22 mouse cellular contexts compared by ENCODE assay signal in the genomic region with DNA sequence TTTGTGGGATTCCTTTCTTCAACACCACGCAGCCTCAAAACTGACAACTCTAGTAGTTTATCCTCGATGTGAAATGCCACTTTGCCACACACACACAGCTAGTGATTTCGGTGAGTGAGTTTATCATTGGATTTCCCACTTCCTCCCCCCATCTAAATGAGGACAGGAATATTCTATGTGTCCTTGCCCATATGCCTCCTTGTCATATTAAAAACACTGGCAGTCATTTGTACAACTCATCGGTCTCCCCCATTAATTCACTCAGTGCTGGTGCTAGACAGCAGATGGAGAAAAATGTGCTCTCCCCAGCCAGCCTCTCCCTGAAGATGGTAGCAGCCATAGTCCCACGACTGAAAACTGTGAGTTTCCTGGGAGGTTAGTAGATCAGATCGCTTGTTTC.
DNase-seq lines count a peak whose midpoint lies in the region; ATAC-seq and TF ChIP-seq lines count a peak whose summit lies in the region.
"Had no signal": no experiment of that assay in that cellular context is flagged by ENCODE, and none has a peak within 500 bp of the region (broad histone marks: within the 10 kb centered on the region; RNA-seq: fewer than 3 reads in every experiment).

No protein-coding gene starts in this region.

- no peaks in the 10 kb centered on the region for H3K27me3 ChIP-seq in forebrain, embryonic 13.5 days
- no peaks in the 10 kb centered on the region for H3K27me3 ChIP-seq in forebrain, embryonic 11.5 days (ENCODE audit: control insufficient read depth, insufficient read depth, low read length)
- no peaks in the 10 kb centered on the region for H3K27me3 ChIP-seq in forebrain, postnatal 0 days (ENCODE audit: insufficient read depth, low read length)
- H3K27me3 ChIP-seq: embryonic facial prominence, embryonic 12.5 days; heart, embryonic 12.5 days had no signal

- peak; percentile 87; the same call in 1 of the 2 replicates for ATAC-seq in forebrain, embryonic 13.5 days
- no peak for ATAC-seq in forebrain, embryonic 11.5 days (replicated peaks; ENCODE audit: low FRiP score)
- ATAC-seq in forebrain, postnatal 0 days = peak; percentile 97
- no peak for ATAC-seq in frontal cortex, adult (ENCODE audit: low TSS enrichment)
- ATAC-seq: CD4-positive, CD25-positive, alpha-beta regulatory T cell, adult 4 months; hindbrain, embryonic 16.5 days; inflammation-experienced regulatory T-cells, adult 6 months; intestine, postnatal 0 days had no signal

- TF ChIP-seq CTCF in forebrain, postnatal 0 days (IDR thresholded peaks at IDR 0.05; ENCODE audit: low read depth) = no peak

- H3K9me3 ChIP-seq in forebrain, embryonic 13.5 days (replicated peaks) = no peaks in the 10 kb centered on the region
- no peaks in the 10 kb centered on the region for H3K9me3 ChIP-seq in forebrain, embryonic 11.5 days (ENCODE audit: control insufficient read depth, low read length)
- no peaks in the 10 kb centered on the region for H3K9me3 ChIP-seq in forebrain, postnatal 0 days (ENCODE audit: low read length)
- H3K9me3 ChIP-seq: embryonic facial prominence, embryonic 12.5 days; heart, embryonic 12.5 days; hindbrain, embryonic 10.5 days had no signal

- H3K27ac ChIP-seq in forebrain, embryonic 13.5 days = peak overlapping the region; percentile 67
- H3K27ac ChIP-seq in forebrain, embryonic 11.5 days (ENCODE audit: low read depth, low read length) = no peak overlapping the region
- H3K27ac ChIP-seq in forebrain, postnatal 0 days (ENCODE audit: low read depth, low read length) = peak overlapping the region; percentile 66
- H3K27ac ChIP-seq: embryonic facial prominence, embryonic 12.5 days; heart, adult 2 months; hindbrain, embryonic 10.5 days had no signal

- 83% methylated on average over 6 of the region's 6 CpGs for WGBS in forebrain, embryonic 13.5 days
- 86% methylated on average over 6 of the region's 6 CpGs for WGBS in forebrain, embryonic 11.5 days
- 56% methylated on average over 6 of the region's 6 CpGs for WGBS in forebrain, postnatal 0 days

- H3K36me3 ChIP-seq in forebrain, embryonic 13.5 days (ENCODE audit: poor library complexity, severe bottlenecking) = no peaks in the 10 kb centered on the region
- H3K36me3 ChIP-seq in forebrain, embryonic 11.5 days (ENCODE audit: control insufficient read depth, insufficient read depth, low read length) = no peaks in the 10 kb centered on the region
- no peaks in the 10 kb centered on the region for H3K36me3 ChIP-seq in forebrain, postnatal 0 days (ENCODE audit: insufficient read depth)
- H3K36me3 ChIP-seq: embryonic facial prominence, embryonic 12.5 days; G1E; heart, embryonic 12.5 days; hindbrain, embryonic 10.5 days had no signal

- no peaks in the 10 kb centered on the region for H3K4me1 ChIP-seq in forebrain, embryonic 13.5 days
- H3K4me1 ChIP-seq in forebrain, embryonic 11.5 days (replicated peaks; ENCODE audit: control insufficient read depth, insufficient read depth, low read length) = no peaks in the 10 kb centered on the region
- no peaks in the 10 kb centered on the region for H3K4me1 ChIP-seq in forebrain, postnatal 0 days (ENCODE audit: insufficient read depth)
- H3K4me1 ChIP-seq: heart, embryonic 12.5 days; hindbrain, embryonic 10.5 days had no signal

- no peak overlapping the region for H3K4me2 ChIP-seq in forebrain, embryonic 13.5 days
- no peak overlapping the region for H3K4me2 ChIP-seq in forebrain, embryonic 11.5 days (ENCODE audit: low read depth, low read length, severe bottlenecking)
- H3K4me2 ChIP-seq in forebrain, postnatal 0 days (ENCODE audit: low read depth) = no peak overlapping the region
- H3K4me2 ChIP-seq: embryonic facial prominence, embryonic 12.5 days; heart, embryonic 12.5 days had no signal

- no peak for DNase-seq in forebrain, embryonic 11.5 days (ENCODE audit: low spot score)
- peak; percentile 42 for DNase-seq in brain, adult 2 months (ENCODE audit: low read depth, low spot score)
- peak; percentile 75 for DNase-seq in forebrain, postnatal 0 days
- DNase-seq in layer of hippocampus, adult 9-10 months (ENCODE audit: low spot score) = peak; percentile 4
- no peak for DNase-seq in cerebellum, adult 11 months
- no peak for DNase-seq in lung, postnatal 14 days
- DNase-seq: adrenal gland, postnatal 10 days; B cell, adult 2 months; cerebellum, adult 8-10 months; cerebellum, postnatal 25 days; gastrocnemius, postnatal 14 days; heart, adult 2 months had no signal

- no peak overlapping the region for H3K9ac ChIP-seq in forebrain, embryonic 13.5 days
- H3K9ac ChIP-seq in forebrain, embryonic 11.5 days (ENCODE audit: low read length) = no peak overlapping the region
- no peak overlapping the region for H3K9ac ChIP-seq in forebrain, postnatal 0 days
- H3K9ac ChIP-seq: embryonic facial prominence, embryonic 12.5 days; heart, embryonic 12.5 days had no signal

- H3K4me3 ChIP-seq in forebrain, embryonic 13.5 days = no peak overlapping the region
- H3K4me3 ChIP-seq in forebrain, embryonic 11.5 days (ENCODE audit: low read depth, low read length) = no peak overlapping the region
- no peak overlapping the region for H3K4me3 ChIP-seq in forebrain, postnatal 0 days (ENCODE audit: low read depth, low read length)
- H3K4me3 ChIP-seq: embryonic facial prominence, embryonic 12.5 days; heart, adult 2 months; heart, embryonic 12.5 days; hindbrain, embryonic 10.5 days had no signal

Comparison
In these comparisons a context has a peak if more than half of its experiments do, and no peak if none do; other contexts are left out.
1. ATAC-seq: peak in forebrain, embryonic 13.5 days (single experiment) and forebrain, postnatal 0 days (single experiment); none in forebrain, embryonic 11.5 days (single experiment) and frontal cortex, adult (single experiment).
2. DNase-seq: peak in brain, adult 2 months (single experiment), forebrain, postnatal 0 days (single experiment) and layer of hippocampus, adult 9-10 months (single experiment); none in forebrain, embryonic 11.5 days (single experiment), cerebellum, adult 11 months (single experiment) and lung, postnatal 14 days (single experiment).